Mouse (Mus musculus) lung, postnatal 14 days (tissue): ENCODE measurements around the gene Rsad1.

Experiments
- DNase-seq: peaks from one replicate; pipeline ENCODE4 v3.0.0; 2021

Gene Rsad1

GRCm38 (mm10) chr11:94547271-94547670 lies 1.8 kb downstream of the Rsad1 start:
- no peak for DNase-seq

- no peak for DNase-seq
Measured at GRCm38 (mm10) chr11:94546381-94546780, 2.7 kb downstream of the Rsad1 start.

GRCm38 (mm10) chr11:94544422-94544821 lies 4.6 kb downstream of the Rsad1 start:
- DNase-seq: no peak

GRCm38 (mm10) chr11:94543932-94544331 lies 5.1 kb downstream of the Rsad1 start:
- peak; percentile 98 for DNase-seq

GRCm38 (mm10) chr11:94543344-94543743 lies 5.7 kb downstream of the Rsad1 start:
- DNase-seq: no peak

- DNase-seq: no peak
Measured at GRCm38 (mm10) chr11:94542400-94542799, 6.7 kb downstream of the Rsad1 start.

GRCm38 (mm10) chr11:94539761-94540160 lies 9.3 kb downstream of the Rsad1 start:
- DNase-seq: no peak

- DNase-seq: no peak
Measured at GRCm38 (mm10) chr11:94538733-94539292, 10.2 kb downstream of the Rsad1 start.

- DNase-seq: no peak
Measured at GRCm38 (mm10) chr11:94533171-94533570, 15.9 kb downstream of the Rsad1 start.

- DNase-seq: no peak
Measured at GRCm38 (mm10) chr11:94528879-94529278, 20.2 kb downstream of the Rsad1 start.

GRCm38 (mm10) chr11:94526171-94526879 lies 22.7 kb downstream of the Rsad1 start:
- DNase-seq: no peak

- peak; percentile 63 for DNase-seq
Measured at GRCm38 (mm10) chr11:94521219-94521843, 27.7 kb downstream of the Rsad1 start, which contains the start of gene Mycbpap. Mycbpap (minus strand) TSS chr11:94521742.

GRCm38 (mm10) chr11:94513452-94513851 lies 35.6 kb downstream of the Rsad1 start:
- no peak for DNase-seq

GRCm38 (mm10) chr11:94508976-94509375 lies 40.1 kb downstream of the Rsad1 start:
- no peak for DNase-seq

GRCm38 (mm10) chr11:94501482-94501881 lies 47.6 kb downstream of the Rsad1 start:
- no peak for DNase-seq

GRCm38 (mm10) chr11:94500362-94500761 lies 48.7 kb downstream of the Rsad1 start:
- DNase-seq: no peak

GRCm38 (mm10) chr11:94499661-94500152 lies 49.3 kb downstream of the Rsad1 start, which contains the start of gene Epn3:
Epn3 (minus strand) TSS chr11:94499974.
- DNase-seq: peak; percentile 69

GRCm38 (mm10) chr11:94499035-94499434 lies 50.0 kb downstream of the Rsad1 start:
- DNase-seq: no peak

GRCm38 (mm10) chr11:94498093-94498996 lies 50.7 kb downstream of the Rsad1 start:
- peak; percentile 71 for DNase-seq

- DNase-seq: peak; percentile 53
Measured at GRCm38 (mm10) chr11:94495415-94495814, 53.6 kb downstream of the Rsad1 start.

GRCm38 (mm10) chr11:94491749-94492099 lies 57.3 kb downstream of the Rsad1 start:
- DNase-seq: no peak

- peak; percentile 46 for DNase-seq
Measured at GRCm38 (mm10) chr11:94491035-94491748, 57.9 kb downstream of the Rsad1 start.
